Mouse (Mus musculus) stomach, postnatal 0 days (tissue): Measurements from ENCODE around the gene Rpe. TPM values are rescaled to one million over a fixed set of nuclear protein-coding genes. Genes with fewer than 3 reads are reported as not detected.
A peak's percentile ranks its signal among the peaks of the same experiment; 100 is the strongest.
"Not testable (repeated sequence)": the region's sequence is repeated elsewhere in the genome, so short reads cannot be mapped to it uniquely, and the experiment has no call there.

Source experiments
- ATAC-seq: fragments of 200-750 bp; cut with Nextera tagmentation; 2 replicates; pipeline ENCODE4 v1.8.0; 2017; ENCODE audit not compliant: low FRiP score, low TSS enrichment
- DNase-seq: peaks from one replicate; pipeline ENCODE4 v3.0.0-alpha.2; 2016; ENCODE audit warnings: low spot score
- H3K27ac ChIP-seq: fragments of 300-500 bp; sonication (generic); replicated peaks from 2 replicates; pipeline ENCODE4 v1.5.1; 2014; ENCODE audit warnings: mild to moderate bottlenecking, control low read depth
- H3K27me3 ChIP-seq: fragments of 300-500 bp; sonication (generic); 2 replicates; pipeline ENCODE4 v1.6.1; 2014; ENCODE audit warnings: low read length; ENCODE audit not compliant: control insufficient read depth, insufficient read depth
- H3K36me3 ChIP-seq: fragments of 300-500 bp; sonication (generic); 2 replicates; pipeline ENCODE4 v1.6.1; 2014; ENCODE audit warnings: low read length, mixed read lengths; ENCODE audit not compliant: control insufficient read depth, insufficient read depth
- H3K4me1 ChIP-seq: fragments of 300-500 bp; sonication (generic); replicated peaks from 2 replicates; pipeline ENCODE4 v1.6.1; 2014; ENCODE audit warnings: antibody characterized with exemption; ENCODE audit not compliant: control insufficient read depth, insufficient read depth
- H3K4me2 ChIP-seq: fragments of 300-500 bp; sonication (generic); replicated peaks from 2 replicates; pipeline ENCODE4 v1.6.1; 2014; ENCODE audit warnings: low read depth, mild to moderate bottlenecking, control low read depth, moderate library complexity
- H3K4me3 ChIP-seq: fragments of 300-500 bp; sonication (generic); 2 replicates; pipeline ENCODE4 v1.5.1; 2014; ENCODE audit warnings: low read depth, low read length, control low read depth
- H3K9ac ChIP-seq: fragments of 300-500 bp; sonication (generic); 2 replicates; pipeline ENCODE4 v1.6.1; 2014; ENCODE audit warnings: mild to moderate bottlenecking, low read length, control low read depth, mixed read lengths
- H3K9me3 ChIP-seq: fragments of 300-500 bp; sonication (generic); 2 replicates; pipeline ENCODE4 v1.6.1; 2016; ENCODE audit warnings: low read length; ENCODE audit not compliant: control insufficient read depth
- CTCF ChIP-seq: IDR thresholded peaks from 2 replicates; pipeline ENCODE4 v1.5.1; 2016; ENCODE audit warnings: antibody characterized with exemption, low read depth, mild to moderate bottlenecking, moderate library complexity
- EP300 ChIP-seq: optimal IDR thresholded peaks from 2 replicates; pipeline ENCODE3; 2016; ENCODE audit warnings: antibody characterized with exemption
- WGBS: fragments of 180-500 bp; shearing (Covaris S2); extraction: QIAGEN DNeasy Blood & Tissue Kit; methylation state at CpG from one replicate; pipeline ENCODE4 v1.1.7; 2014; 5-methylcytosine and 5-hydroxymethylcytosine counted together
- polyA plus RNA-seq: library from polyadenylated mRNA; unstranded; fragments of >200 nt; fragmentation: Nextera tagmentation; extraction: Ambion mirVana; gene quantifications from 2 replicates; pipeline ENCODE4 v1.2.1, GENCODE M21; 2015

Gene Rpe
- polyA plus RNA-seq, 1 experiment from 2014 or later, result 30.8 TPM

- WGBS, result 61% methylated on average over 7 of the region's 7 CpGs
- Histone ChIP-seq H3K36me3 (no peaks in the 10 kb centered on the region), H3K4me3 (no peak overlapping the region), H3K4me1 (no peaks in the 10 kb centered on the region), H3K27me3 (no peaks in the 10 kb centered on the region), H3K9me3 (no peaks in the 10 kb centered on the region), H3K27ac (no peak overlapping the region), H3K4me2 (no peak overlapping the region), H3K9ac (no peak overlapping the region)
- DNase-seq, result no peak
- ATAC-seq, result no peak
- TF ChIP-seq CTCF (no peak), EP300 (no peak)
Measured at GRCm38 (mm10) chr1:66695296-66695695, 5.3 kb upstream of the Rpe start.

DNA sequence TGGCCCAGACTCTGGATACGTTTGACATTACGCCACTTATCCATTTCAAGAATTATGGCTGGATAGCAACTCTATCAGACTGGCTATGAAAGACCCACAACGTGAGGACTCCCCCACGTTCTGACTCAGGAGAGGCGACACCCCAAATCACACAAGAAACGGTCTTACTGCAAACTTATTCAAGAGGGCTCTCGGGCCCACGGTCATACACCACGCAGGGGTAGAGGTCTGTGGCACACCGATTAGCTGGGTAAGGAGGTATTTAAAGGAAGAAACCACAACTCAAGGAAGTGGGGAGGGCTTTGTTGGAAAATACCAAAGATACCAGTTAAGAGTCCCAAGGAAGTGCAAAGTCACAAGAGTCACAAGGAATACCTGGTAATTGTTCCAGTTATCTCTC is 1.0 kb upstream of the Rpe start:
- not testable (repeated sequence) for H3K4me2 ChIP-seq, H3K4me3 ChIP-seq, H3K36me3 ChIP-seq, ATAC-seq, H3K4me1 ChIP-seq, H3K9me3 ChIP-seq, H3K27me3 ChIP-seq, H3K9ac ChIP-seq, H3K27ac ChIP-seq, DNase-seq
- WGBS, result 91% methylated on average over 10 of the region's 10 CpGs

- no peak for DNase-seq
- Histone ChIP-seq H3K4me2 (peak overlapping the region; percentile 73), H3K27ac (no peak overlapping the region), H3K27me3 (no peaks in the 10 kb centered on the region), H3K4me3 (peak overlapping the region; percentile 80), H3K9ac (no peak overlapping the region), H3K36me3 (no peaks in the 10 kb centered on the region), H3K9me3 (no peaks in the 10 kb centered on the region), H3K4me1 (no peaks in the 10 kb centered on the region; the same call in 1 of the 2 replicates)
- WGBS, result 45% methylated on average over 5 of the region's 5 CpGs
- TF ChIP-seq EP300 (no peak), CTCF (no peak)
- ATAC-seq, result peak; percentile 11
Measured at GRCm38 (mm10) chr1:66700149-66700692, 410 bp upstream of the Rpe start.

GRCm38 (mm10) chr1:66701576-66701940 is 927 bp downstream of the Rpe start:
- Histone ChIP-seq H3K27ac (no peak overlapping the region), H3K27me3 (no peaks in the 10 kb centered on the region), H3K4me1 (no peaks in the 10 kb centered on the region; the same call in 1 of the 2 replicates), H3K4me3 (peak overlapping the region; percentile 80), H3K36me3 (no peaks in the 10 kb centered on the region), H3K9me3 (no peaks in the 10 kb centered on the region), H3K4me2 (peak overlapping the region; percentile 73), H3K9ac (peak overlapping the region; percentile 84)
- no peak for DNase-seq
- no peak for TF ChIP-seq EP300
- no peak for TF ChIP-seq CTCF
- WGBS, result 14% methylated on average over 2 of the region's 2 CpGs
- ATAC-seq, result no peak

GRCm38 (mm10) chr1:66702623-66703345 is 2.2 kb downstream of the Rpe start:
- DNase-seq (no peak), ATAC-seq (no peak)
- Histone ChIP-seq H3K4me3 (no peak overlapping the region), H3K4me2 (no peak overlapping the region), H3K27ac (no peak overlapping the region), H3K9ac (no peak overlapping the region), H3K27me3 (no peaks in the 10 kb centered on the region), H3K4me1 (no peaks in the 10 kb centered on the region; the same call in 1 of the 2 replicates), H3K9me3 (no peaks in the 10 kb centered on the region), H3K36me3 (peaks cover 2% of the 10 kb centered on the region; the same call in 1 of the 2 replicates)
- TF ChIP-seq CTCF, result no peak
- TF ChIP-seq EP300, result no peak
- 84% methylated on average over 4 of the region's 4 CpGs for WGBS

DNA sequence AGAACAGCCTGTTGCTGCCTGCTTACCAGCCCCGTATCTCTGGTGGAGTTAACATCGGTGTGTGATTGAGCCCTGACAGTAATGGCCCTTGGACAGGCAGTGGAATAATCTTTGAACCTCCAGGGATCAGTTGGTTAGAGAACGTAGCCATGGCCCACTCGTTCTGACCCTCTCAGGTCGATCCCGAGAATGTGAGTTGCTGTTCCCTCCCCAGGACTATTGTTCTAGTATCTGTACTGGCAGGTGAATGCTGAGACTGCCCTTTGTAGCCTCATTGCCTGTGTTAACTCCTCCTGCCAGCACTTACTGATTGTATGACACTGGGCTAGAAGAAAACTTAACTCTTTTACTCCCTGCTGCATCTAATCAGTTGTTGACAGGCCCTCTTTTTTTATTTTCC is 3.9 kb downstream of the Rpe start:
- Histone ChIP-seq H3K9me3 (no peaks in the 10 kb centered on the region), H3K27ac (no peak overlapping the region), H3K4me3 (no peak overlapping the region), H3K36me3 (peaks cover 2% of the 10 kb centered on the region; the same call in 1 of the 2 replicates), H3K4me1 (no peaks in the 10 kb centered on the region; the same call in 1 of the 2 replicates), H3K27me3 (no peaks in the 10 kb centered on the region), H3K9ac (no peak overlapping the region), H3K4me2 (no peak overlapping the region)
- TF ChIP-seq CTCF (no peak), EP300 (no peak)
- peak; percentile 16 for DNase-seq
- ATAC-seq, result no peak
- WGBS, result 48% methylated on average over 6 of the region's 6 CpGs
